Mouse (Mus musculus): ENCODE measurements around the gene Stac3.

Stac3 gene

GRCm38 (mm10) chr10:127500894-127501893 lies at the start of gene Stac3:
TSS of gene Stac3 (plus strand) at chr10:127501686.
- DNase-seq (ENCODE audit: extremely low read depth, low read depth, low spot score) = no peak

GRCm38 (mm10) chr10:127453701-127454100 lies 47.8 kb upstream of the Stac3 start:
- no peak for DNase-seq (ENCODE audit: extremely low read depth, low read depth, low spot score)

- DNase-seq (ENCODE audit: extremely low read depth, low read depth, low spot score) = no peak
These were observed 38.9 kb upstream of the Stac3 start for GRCm38 (mm10) chr10:127462411-127463096.

GRCm38 (mm10) chr10:127471281-127471988 lies 30.1 kb upstream of the Stac3 start:
- DNase-seq (ENCODE audit: extremely low read depth, low read depth, low spot score) = no peak

GRCm38 (mm10) chr10:127472722-127473121 lies 28.8 kb upstream of the Stac3 start:
- no peak for DNase-seq (ENCODE audit: extremely low read depth, low read depth, low spot score)

- no peak for DNase-seq (ENCODE audit: extremely low read depth, low read depth, low spot score)
These were observed 26.3 kb upstream of the Stac3 start for GRCm38 (mm10) chr10:127475175-127475574.

- DNase-seq (ENCODE audit: extremely low read depth, low read depth, low spot score) = no peak
These were observed 24.9 kb upstream of the Stac3 start for GRCm38 (mm10) chr10:127476541-127476940.

- no peak for DNase-seq (ENCODE audit: extremely low read depth, low read depth, low spot score)
These were observed 24.2 kb upstream of the Stac3 start for GRCm38 (mm10) chr10:127477301-127477700.

- DNase-seq (ENCODE audit: extremely low read depth, low read depth, low spot score) = no peak
These were observed 22.4 kb upstream of the Stac3 start for GRCm38 (mm10) chr10:127479131-127479530.

GRCm38 (mm10) chr10:127480833-127481813 lies 20.4 kb upstream of the Stac3 start:
- no peak for DNase-seq (ENCODE audit: extremely low read depth, low read depth, low spot score)

GRCm38 (mm10) chr10:127485235-127485634 lies 16.3 kb upstream of the Stac3 start:
- DNase-seq (ENCODE audit: extremely low read depth, low read depth, low spot score) = no peak

- peak; percentile 91 for DNase-seq (ENCODE audit: extremely low read depth, low read depth, low spot score)
These were observed 12.6 kb upstream of the Stac3 start for GRCm38 (mm10) chr10:127488856-127489255.

GRCm38 (mm10) chr10:127490160-127491127 lies 11.0 kb upstream of the Stac3 start:
- peak; percentile 31 for DNase-seq (ENCODE audit: extremely low read depth, low read depth, low spot score)

- DNase-seq (ENCODE audit: extremely low read depth, low read depth, low spot score) = peak; percentile 30
These were observed 10.4 kb upstream of the Stac3 start for GRCm38 (mm10) chr10:127491128-127491512.

- DNase-seq (ENCODE audit: extremely low read depth, low read depth, low spot score) = peak; percentile 86
These were observed 9.4 kb upstream of the Stac3 start for GRCm38 (mm10) chr10:127492118-127492517.

- no peak for DNase-seq (ENCODE audit: extremely low read depth, low read depth, low spot score)
These were observed 5.3 kb upstream of the Stac3 start for GRCm38 (mm10) chr10:127496156-127496555.

- no peak for DNase-seq (ENCODE audit: extremely low read depth, low read depth, low spot score)
These were observed 2.0 kb upstream of the Stac3 start for GRCm38 (mm10) chr10:127499516-127499915.

GRCm38 (mm10) chr10:127500042-127500441 lies 1.4 kb upstream of the Stac3 start:
- no peak for DNase-seq (ENCODE audit: extremely low read depth, low read depth, low spot score)

- no peak for DNase-seq (ENCODE audit: extremely low read depth, low read depth, low spot score)
These were observed 6.8 kb downstream of the Stac3 start for GRCm38 (mm10) chr10:127508239-127508638.

Measured in fat pad, adult 2 months (tissue).